20 mouse cellular contexts compared by ENCODE assay signal in the genomic region with DNA sequence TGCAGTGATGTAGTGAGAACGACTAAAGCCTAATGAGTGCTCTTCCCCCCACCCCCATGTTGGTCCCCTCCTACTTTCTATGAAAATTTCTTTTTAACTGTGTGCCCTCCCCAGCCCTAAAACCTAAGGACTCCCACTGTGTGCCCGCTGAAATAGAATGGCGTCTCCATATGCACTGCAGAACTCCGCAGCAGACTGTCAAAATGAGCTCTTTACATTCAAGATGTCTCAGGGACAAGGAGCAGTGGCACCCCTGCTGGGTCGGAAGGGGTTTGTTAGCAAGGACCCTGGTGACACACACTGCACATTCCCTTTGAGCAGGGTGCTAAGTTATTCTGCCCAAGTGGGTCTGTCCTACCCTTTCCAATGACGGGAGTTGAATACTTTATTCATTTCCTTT. TPM values are rescaled to one million over a fixed set of nuclear protein-coding genes. Genes with fewer than 3 reads are reported as not detected.
DNase-seq lines count a peak whose midpoint lies in the region; ATAC-seq lines count a peak whose summit lies in the region.
"Had no signal": no experiment of that assay in that cellular context is flagged by ENCODE, and none has a peak within 500 bp of the region (broad histone marks: within the 10 kb centered on the region; RNA-seq: fewer than 3 reads in every experiment).

No protein-coding gene starts in this region.

- H3K4me2 ChIP-seq in limb, embryonic 11.5 days (ENCODE audit: low read depth, severe bottlenecking), result no peak overlapping the region
- no peak overlapping the region for H3K4me2 ChIP-seq in forebrain, embryonic 16.5 days (ENCODE audit: low read length)
- H3K4me2 ChIP-seq: heart, embryonic 15.5 days; kidney, embryonic 15.5 days had no signal

- ATAC-seq in limb, embryonic 11.5 days (ENCODE audit: insufficient number of reproducible peaks, low FRiP score, low TSS enrichment, low read depth), result peak; percentile 44; the same call in 1 of the 2 replicates
- peak; percentile 45 for ATAC-seq in forebrain, embryonic 16.5 days
- no peak for ATAC-seq in inflammation-experienced regulatory T-cells, adult 6 months
- ATAC-seq: hindbrain, postnatal 0 days; intestine, postnatal 0 days had no signal

- H3K9me3 ChIP-seq in limb, embryonic 11.5 days (ENCODE audit: control insufficient read depth, low read length), result no peaks in the 10 kb centered on the region
- no peaks in the 10 kb centered on the region for H3K9me3 ChIP-seq in limb, embryonic 10.5 days (replicated peaks)
- no peaks in the 10 kb centered on the region; the same call in 1 of the 2 replicates for H3K9me3 ChIP-seq in forebrain, embryonic 10.5 days
- no peaks in the 10 kb centered on the region for H3K9me3 ChIP-seq in forebrain, embryonic 16.5 days (ENCODE audit: control insufficient read depth, low read length)
- H3K9me3 ChIP-seq: heart, embryonic 15.5 days; kidney, embryonic 15.5 days had no signal

- no peak overlapping the region for H3K27ac ChIP-seq in limb, embryonic 11.5 days (replicated peaks; ENCODE audit: low read depth, low read length)
- H3K27ac ChIP-seq in limb, embryonic 10.5 days, result no peak overlapping the region
- H3K27ac ChIP-seq in forebrain, embryonic 10.5 days, result peak overlapping the region; percentile 13
- no peak overlapping the region for H3K27ac ChIP-seq in forebrain, embryonic 16.5 days (ENCODE audit: low read length)
- H3K27ac ChIP-seq: heart, embryonic 15.5 days; hindbrain, postnatal 0 days; kidney, embryonic 15.5 days had no signal

- H3K4me3 ChIP-seq in limb, embryonic 11.5 days (ENCODE audit: low read depth, low read length), result no peak overlapping the region
- H3K4me3 ChIP-seq in limb, embryonic 10.5 days, result no peak overlapping the region
- no peak overlapping the region for H3K4me3 ChIP-seq in forebrain, embryonic 10.5 days
- H3K4me3 ChIP-seq in forebrain, embryonic 16.5 days (replicated peaks; ENCODE audit: low read length), result no peak overlapping the region
- H3K4me3 ChIP-seq: heart, embryonic 15.5 days; kidney, embryonic 15.5 days had no signal

- DNase-seq in embryo, embryonic 11 days, result peak; percentile 9
- no peak for DNase-seq in embryo, embryonic 10.5 days (ENCODE audit: low spot score)
- no peak for DNase-seq in limb, embryonic 11.5 days (ENCODE audit: low spot score)
- no peak for DNase-seq in limb, embryonic 10.5 days (ENCODE audit: low spot score)
- DNase-seq in forebrain, embryonic 10.5 days (ENCODE audit: extremely low spot score, low spot score), result peak; percentile 16
- no peak for DNase-seq in left cerebral cortex, postnatal 10 days (ENCODE audit: extremely low spot score in 1 of 2, low spot score in 2 of 2)
- DNase-seq: adrenal gland, postnatal 36 days; cerebellum, adult 11 months; cerebellum, postnatal 14 days; heart, postnatal 36 days; kidney, postnatal 4 days; left cerebral cortex, postnatal 4 days; lung, postnatal 4 days; right cerebral cortex, postnatal 25 days had no signal

- 51% methylated on average over 6 of the region's 6 CpGs for WGBS in limb, embryonic 11.5 days
- WGBS in limb, embryonic 10.5 days, result 58% methylated on average over 6 of the region's 6 CpGs
- WGBS in forebrain, embryonic 10.5 days, result 47% methylated on average over 6 of the region's 6 CpGs
- WGBS in forebrain, embryonic 16.5 days, result 14% methylated on average over 6 of the region's 6 CpGs

- intact Hi-C loops in left cerebral cortex, postnatal 10 days (cut with DNase I), result loop anchor here (10.0 kb wide), 1 partner anchor 269 kb away; no protein-coding TSS in a partner anchor

- no peaks in the 10 kb centered on the region for H3K4me1 ChIP-seq in limb, embryonic 11.5 days (ENCODE audit: control insufficient read depth, insufficient read depth, low read length)
- H3K4me1 ChIP-seq in limb, embryonic 10.5 days, result peaks cover 8% of the 10 kb centered on the region; the same call in 1 of the 2 replicates
- H3K4me1 ChIP-seq in forebrain, embryonic 10.5 days, result peaks cover 27% of the 10 kb centered on the region
- H3K4me1 ChIP-seq in forebrain, embryonic 16.5 days (replicated peaks; ENCODE audit: control insufficient read depth, insufficient read depth, low read length), result peaks cover 11% of the 10 kb centered on the region
- H3K4me1 ChIP-seq: heart, embryonic 15.5 days; kidney, embryonic 15.5 days had no signal

- H3K27me3 ChIP-seq in limb, embryonic 11.5 days (ENCODE audit: control insufficient read depth, insufficient read depth, low read length), result no peaks in the 10 kb centered on the region
- no peaks in the 10 kb centered on the region for H3K27me3 ChIP-seq in limb, embryonic 10.5 days (ENCODE audit: low read depth, poor library complexity, severe bottlenecking)
- H3K27me3 ChIP-seq in forebrain, embryonic 10.5 days (ENCODE audit: poor library complexity, severe bottlenecking), result no peaks in the 10 kb centered on the region
- H3K27me3 ChIP-seq in forebrain, embryonic 16.5 days (replicated peaks; ENCODE audit: control insufficient read depth, insufficient read depth, low read length), result no peaks in the 10 kb centered on the region
- H3K27me3 ChIP-seq: heart, embryonic 15.5 days; kidney, embryonic 15.5 days had no signal

- no peak overlapping the region for H3K9ac ChIP-seq in limb, embryonic 11.5 days (ENCODE audit: low read length)
- no peak overlapping the region for H3K9ac ChIP-seq in forebrain, embryonic 16.5 days (replicated peaks; ENCODE audit: low read depth, low read length)
- H3K9ac ChIP-seq: heart, embryonic 15.5 days; kidney, embryonic 15.5 days had no signal

- no peaks in the 10 kb centered on the region for H3K36me3 ChIP-seq in limb, embryonic 11.5 days (ENCODE audit: control insufficient read depth, insufficient read depth, low read length)
- H3K36me3 ChIP-seq in limb, embryonic 10.5 days, result no peaks in the 10 kb centered on the region
- no peaks in the 10 kb centered on the region for H3K36me3 ChIP-seq in forebrain, embryonic 10.5 days (replicated peaks)
- no peaks in the 10 kb centered on the region for H3K36me3 ChIP-seq in forebrain, embryonic 16.5 days (ENCODE audit: control insufficient read depth, insufficient read depth)
- H3K36me3 ChIP-seq: heart, embryonic 15.5 days had no signal

RNA-seq across cellular contexts. Expression of a gene that starts 56.3 kb away (rescaled TPM):
- 0.19 and 0.27 TPM in 2 replicates for polyA plus RNA-seq in limb, embryonic 11.5 days (2014; fragmentation: Nextera tagmentation; extraction: Ambion mirVana)
- 0.08 and 0.23 TPM in 2 replicates for polyA plus RNA-seq in limb, embryonic 10.5 days (2016; fragmentation: Nextera tagmentation; extraction: Ambion mirVana)
- polyA plus RNA-seq in forebrain, embryonic 10.5 days (2016; fragmentation: Nextera tagmentation; extraction: Ambion mirVana), result 0.25 and 0.42 TPM in 2 replicates
- 1.3 and 1.8 TPM in 2 replicates for polyA plus RNA-seq in forebrain, embryonic 16.5 days (2015; fragmentation: Nextera tagmentation; extraction: Ambion mirVana)
- total RNA-seq in left cerebral cortex, postnatal 10 days (2021), result 1 to 10 TPM; 2.9 to 5.5 TPM
- 100 to 1,000 TPM in 2 of 3 experiments, 10 to 100 TPM in 1; 56.6 to 101 (median 101) TPM for polyA plus RNA-seq in inflammation-experienced regulatory T-cells, adult 6 months (2017; shearing (Covaris generic))

Comparison
In these comparisons a context has a peak if more than half of its experiments do, and no peak if none do; other contexts are left out.
1. DNase-seq: peak in embryo, embryonic 11 days (single experiment) and forebrain, embryonic 10.5 days (single experiment); none in embryo, embryonic 10.5 days (single experiment), limb, embryonic 11.5 days (single experiment), limb, embryonic 10.5 days (single experiment) and left cerebral cortex, postnatal 10 days (0 of 2).
2. RNA of a gene that starts 56.3 kb away (polyA plus RNA-seq): 56.6 to 101 TPM in inflammation-experienced regulatory T-cells, adult 6 months; 1.3 to 1.8 TPM in forebrain, embryonic 16.5 days, 0.25 to 0.42 TPM in forebrain, embryonic 10.5 days, 0.08 to 0.23 TPM in limb, embryonic 10.5 days and 0.19 to 0.27 TPM in limb, embryonic 11.5 days; every median in the first group is over 10 times any median in the second.